Mouse (Mus musculus) cerebral cortex, adult 2 months (tissue): Measurements from ENCODE around the gene Ttll7.

Experiments used
- WGBS: fragments of 180-500 bp; shearing (Covaris S2); methylation state at CpG from one replicate; pipeline ENCODE4 v1.1.7; 2018; 5-methylcytosine and 5-hydroxymethylcytosine counted together

The Ttll7 gene

GRCm38 (mm10) chr3:146913107-146913506 is 60.9 kb downstream of the Ttll7 start:
- 81% methylated on average over 12 of the region's 12 CpGs for WGBS

- WGBS: 6% methylated on average over 12 of the region's 12 CpGs
These were observed 62.6 kb downstream of the Ttll7 start for GRCm38 (mm10) chr3:146914798-146915197.

GRCm38 (mm10) chr3:146917891-146918290 is 65.7 kb downstream of the Ttll7 start:
- WGBS: 40% methylated on average over 8 of the region's 8 CpGs

- 42% methylated on average over 11 of the region's 11 CpGs for WGBS
These were observed 66.2 kb downstream of the Ttll7 start for GRCm38 (mm10) chr3:146918323-146918722.

- WGBS: 89% methylated on average over 6 of the region's 6 CpGs
These were observed 75.3 kb downstream of the Ttll7 start for GRCm38 (mm10) chr3:146927311-146928015.

GRCm38 (mm10) chr3:146928141-146928540 is 76.0 kb downstream of the Ttll7 start:
- 88% methylated on average over 7 of the region's 7 CpGs for WGBS

GRCm38 (mm10) chr3:146929011-146929410 is 76.8 kb downstream of the Ttll7 start:
- WGBS: 69% methylated on average over 5 of the region's 5 CpGs

- WGBS: 91% methylated on average over 9 of the region's 9 CpGs
These were observed 79.0 kb downstream of the Ttll7 start for GRCm38 (mm10) chr3:146931190-146931589.

GRCm38 (mm10) chr3:146932506-146932905 is 80.3 kb downstream of the Ttll7 start:
- 82% methylated on average over 5 of the region's 5 CpGs for WGBS

- 53% methylated on average over 4 of the region's 4 CpGs for WGBS
These were observed 84.7 kb downstream of the Ttll7 start for GRCm38 (mm10) chr3:146936888-146937287.

- WGBS: 36% methylated on average over 21 of the region's 21 CpGs
These were observed 87.5 kb downstream of the Ttll7 start for GRCm38 (mm10) chr3:146939391-146940250.

- 94% methylated on average over 2 of the region's 2 CpGs for WGBS
These were observed 90.9 kb downstream of the Ttll7 start for GRCm38 (mm10) chr3:146943101-146943500.

- WGBS: 44% methylated on average over 2 of the region's 2 CpGs
These were observed 93.2 kb downstream of the Ttll7 start for GRCm38 (mm10) chr3:146945342-146945741.

GRCm38 (mm10) chr3:146945887-146946286 is 93.7 kb downstream of the Ttll7 start:
- WGBS: under 1% methylated on average over 13 of the region's 13 CpGs

GRCm38 (mm10) chr3:146946641-146947040 is 94.5 kb downstream of the Ttll7 start:
- WGBS: 86% methylated on average over 8 of the region's 8 CpGs

GRCm38 (mm10) chr3:146956792-146957191 is 104.6 kb downstream of the Ttll7 start:
- WGBS: 65% methylated on average over 8 of the region's 8 CpGs

- 82% methylated on average over 3 of the region's 3 CpGs for WGBS
These were observed 112.2 kb downstream of the Ttll7 start for GRCm38 (mm10) chr3:146964384-146964783.

- WGBS: 77% methylated on average over 7 of the region's 7 CpGs
These were observed 115.1 kb downstream of the Ttll7 start for GRCm38 (mm10) chr3:146967242-146967641.

- WGBS: 86% methylated on average over 4 of the region's 4 CpGs
These were observed 115.7 kb downstream of the Ttll7 start for GRCm38 (mm10) chr3:146967834-146968233.

GRCm38 (mm10) chr3:146978272-146978671 is 126.1 kb downstream of the Ttll7 start:
- 89% methylated on average over 3 of the region's 3 CpGs for WGBS

- WGBS: 18% methylated on average over 26 of the region's 26 CpGs
These were observed 141.9 kb downstream of the Ttll7 start for GRCm38 (mm10) chr3:146993834-146994669.
